In the genomic region with DNA sequence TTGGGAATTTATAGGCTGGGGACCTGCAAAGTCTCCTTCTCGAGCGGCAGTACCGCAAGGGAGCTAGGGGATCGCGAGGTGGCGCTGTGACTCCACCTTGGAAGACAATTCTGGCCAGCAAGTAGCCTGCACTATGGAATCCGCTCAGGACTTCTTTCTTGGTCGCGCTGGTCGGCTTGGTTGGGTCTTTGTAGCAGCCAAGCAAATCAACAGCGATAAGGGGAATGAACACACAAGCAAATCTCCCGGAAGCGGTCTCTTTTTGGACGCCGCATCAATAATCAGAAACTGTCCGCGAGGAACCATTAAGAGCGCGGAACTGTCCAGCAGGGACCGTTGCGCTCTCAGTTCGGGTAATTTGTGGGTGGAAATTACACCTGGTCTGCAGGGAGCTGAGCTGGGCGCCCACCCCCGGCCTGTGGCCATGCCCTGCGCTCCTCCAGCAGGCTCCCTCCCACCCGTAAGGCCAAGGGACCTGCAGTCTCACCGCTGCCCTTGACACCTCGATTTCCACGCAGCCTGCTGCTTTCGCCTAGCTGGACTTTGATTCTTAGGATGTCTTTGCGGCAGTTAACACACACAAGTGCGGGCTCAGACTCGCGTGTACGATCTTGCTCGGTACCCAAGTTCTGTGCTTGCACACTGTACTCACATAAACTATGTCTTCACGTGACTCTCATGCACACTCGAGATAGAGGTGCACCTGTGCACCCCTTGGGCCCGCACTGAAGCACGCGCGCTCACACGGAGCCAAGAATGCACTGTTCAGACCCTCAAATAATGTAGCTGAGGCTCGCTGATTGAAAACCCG, we compare ENCODE assay signal across 8 mouse cellular contexts. TPM values are rescaled to one million over a fixed set of nuclear protein-coding genes. Genes with fewer than 3 reads are reported as not detected.
DNase-seq lines count a peak whose midpoint lies in the region; ATAC-seq and TF ChIP-seq lines count a peak whose summit lies in the region.

No protein-coding gene starts in this region.

- peak overlapping the region; percentile 13 for H3ac ChIP-seq in C2C12 (ENCODE audit: control insufficient read depth, insufficient read length, low read depth)

- TF ChIP-seq EP300 in heart, postnatal 0 days (IDR thresholded peaks at IDR 0.05; ENCODE audit: low read depth), result no peak

- H3K27ac ChIP-seq in brown adipose tissue, adult 24 weeks (replicated peaks; ENCODE audit: low read depth, low read length), result no peak overlapping the region
- no peak overlapping the region for H3K27ac ChIP-seq in forebrain, embryonic 12.5 days
- H3K27ac ChIP-seq in heart, postnatal 0 days (ENCODE audit: low read depth), result no peak overlapping the region
- no peak overlapping the region for H3K27ac ChIP-seq in liver, embryonic 16.5 days (ENCODE audit: low read length)
- peak overlapping the region; percentile 74 for H3K27ac ChIP-seq in neural tube, embryonic 15.5 days (replicated peaks)

- H3K9ac ChIP-seq in forebrain, embryonic 12.5 days, result peak overlapping the region; percentile 59
- H3K9ac ChIP-seq in heart, postnatal 0 days (replicated peaks; ENCODE audit: low read depth, low read length), result no peak overlapping the region
- no peak overlapping the region for H3K9ac ChIP-seq in liver, embryonic 16.5 days (ENCODE audit: low read depth, low read length)
- H3K9ac ChIP-seq in neural tube, embryonic 15.5 days (replicated peaks), result peak overlapping the region; percentile 51

- no peaks in the 10 kb centered on the region for H3K36me3 ChIP-seq in C2C12 (ENCODE audit: control insufficient read depth, insufficient read depth)
- no peaks in the 10 kb centered on the region for H3K36me3 ChIP-seq in forebrain, embryonic 12.5 days (replicated peaks)
- no peaks in the 10 kb centered on the region for H3K36me3 ChIP-seq in heart, postnatal 0 days (replicated peaks; ENCODE audit: control insufficient read depth, insufficient read depth, low read length)
- H3K36me3 ChIP-seq in liver, embryonic 16.5 days (ENCODE audit: control insufficient read depth, insufficient read depth), result no peaks in the 10 kb centered on the region
- no peaks in the 10 kb centered on the region for H3K36me3 ChIP-seq in neural tube, embryonic 15.5 days

- peak; percentile 89 for ATAC-seq in forebrain, embryonic 12.5 days (ENCODE audit: low FRiP score)
- peak; percentile 84 for ATAC-seq in heart, postnatal 0 days (ENCODE audit: insufficient read depth, low read depth)
- ATAC-seq in liver, embryonic 16.5 days (ENCODE audit: low read depth), result peak; percentile 19; the same call in 1 of the 2 replicates
- peak; percentile 87 for ATAC-seq in neural tube, embryonic 15.5 days (ENCODE audit: low FRiP score)

- peak overlapping the region; percentile 85 for H3K4me2 ChIP-seq in forebrain, embryonic 12.5 days
- peak overlapping the region; percentile 68 for H3K4me2 ChIP-seq in heart, postnatal 0 days (ENCODE audit: low read depth, low read length)
- peak overlapping the region; percentile 47 for H3K4me2 ChIP-seq in liver, embryonic 16.5 days (ENCODE audit: low read depth, low read length)
- H3K4me2 ChIP-seq in neural tube, embryonic 15.5 days, result peak overlapping the region; percentile 97

- peak; percentile 93 for TF ChIP-seq CTCF in C2C12 (IDR thresholded peaks at IDR 0.05; ENCODE audit: control insufficient read depth, insufficient read depth, insufficient read length)
- TF ChIP-seq CTCF in heart, postnatal 0 days (IDR thresholded peaks at IDR 0.05; ENCODE audit: low read depth), result peak; percentile 96

- no peaks in the 10 kb centered on the region for H3K9me3 ChIP-seq in forebrain, embryonic 12.5 days
- no peaks in the 10 kb centered on the region for H3K9me3 ChIP-seq in heart, postnatal 0 days (replicated peaks; ENCODE audit: control insufficient read depth, low read length)
- no peaks in the 10 kb centered on the region for H3K9me3 ChIP-seq in liver, embryonic 16.5 days (replicated peaks; ENCODE audit: control insufficient read depth, low read length)
- H3K9me3 ChIP-seq in neural tube, embryonic 15.5 days (replicated peaks), result no peaks in the 10 kb centered on the region

- no peak overlapping the region for H3K4me3 ChIP-seq in C2C12 (ENCODE audit: insufficient read depth, poor library complexity, severe bottlenecking)
- H3K4me3 ChIP-seq in brown adipose tissue, adult 24 weeks (ENCODE audit: insufficient read depth, low read depth, low read length), result peak overlapping the region; percentile 59
- peak overlapping the region; percentile 43 for H3K4me3 ChIP-seq in forebrain, embryonic 12.5 days (replicated peaks)
- H3K4me3 ChIP-seq in heart, postnatal 0 days (ENCODE audit: low read depth, low read length), result peak overlapping the region; percentile 39
- peak overlapping the region; percentile 27 for H3K4me3 ChIP-seq in liver, embryonic 16.5 days (ENCODE audit: low read depth, low read length)
- peak overlapping the region; percentile 45 for H3K4me3 ChIP-seq in neural tube, embryonic 15.5 days (replicated peaks)

- H3K79me2 ChIP-seq in C2C12 (ENCODE audit: control insufficient read depth, insufficient read depth), result no peaks in the 10 kb centered on the region

- no peaks in the 10 kb centered on the region for H3K27me3 ChIP-seq in C2C12 (ENCODE audit: control insufficient read depth, insufficient read depth, insufficient read length)
- H3K27me3 ChIP-seq in forebrain, embryonic 12.5 days, result peaks cover 67% of the 10 kb centered on the region
- peaks cover 40% of the 10 kb centered on the region for H3K27me3 ChIP-seq in heart, postnatal 0 days (ENCODE audit: control insufficient read depth, insufficient read depth, low read length)
- peaks cover 53% of the 10 kb centered on the region for H3K27me3 ChIP-seq in liver, embryonic 16.5 days (ENCODE audit: control insufficient read depth, insufficient read depth, low read depth, low read length)
- 0 out of 2 replicates have a peak, but pooled peaks cover 4% of the 10 kb centered on the region for H3K27me3 ChIP-seq in neural tube, embryonic 15.5 days (replicated peaks)

- WGBS in forebrain, embryonic 12.5 days, result under 1% methylated on average over 45 of the region's 45 CpGs
- WGBS in heart, postnatal 0 days, result under 1% methylated on average over 45 of the region's 45 CpGs
- 2% methylated on average over 45 of the region's 45 CpGs for WGBS in large intestine, adult 2 months
- WGBS in liver, embryonic 16.5 days (ENCODE audit: insufficient replicate concordance), result under 1% methylated on average over 45 of the region's 45 CpGs
- WGBS in neural tube, embryonic 15.5 days, result under 1% methylated on average over 45 of the region's 45 CpGs

- H3K4me1 ChIP-seq in brown adipose tissue, adult 24 weeks (ENCODE audit: control insufficient read depth, insufficient read depth, insufficient read length, low read length), result peaks cover 6% of the 10 kb centered on the region
- H3K4me1 ChIP-seq in forebrain, embryonic 12.5 days, result peaks cover 22% of the 10 kb centered on the region
- peaks cover 5% of the 10 kb centered on the region; the same call in 1 of the 2 replicates for H3K4me1 ChIP-seq in heart, postnatal 0 days (ENCODE audit: control insufficient read depth, insufficient read depth)
- H3K4me1 ChIP-seq in liver, embryonic 16.5 days (ENCODE audit: control insufficient read depth, low read depth, low read length), result no peaks in the 10 kb centered on the region; the same call in 1 of the 2 replicates
- peaks cover 36% of the 10 kb centered on the region for H3K4me1 ChIP-seq in neural tube, embryonic 15.5 days

- DNase-seq in heart, postnatal 0 days (ENCODE audit: low spot score), result peak; percentile 81
- DNase-seq in large intestine, adult 2 months (ENCODE audit: low read depth, low spot score), result peak; percentile 42
- peak; percentile 95 for DNase-seq in testis, postnatal 10 days (ENCODE audit: low spot score)

- H3K79me3 ChIP-seq in C2C12 (ENCODE audit: low read depth), result no peaks in the 10 kb centered on the region

TF ChIP-seq in C2C12, 6 proteins besides CTCF, POLR2A, EP300 and RAD21:
- TF ChIP-seq MAX (IDR thresholded peaks at IDR 0.05) (no peak), CEBPB (IDR thresholded peaks at IDR 0.05; ENCODE audit: low read depth) (no peak), FOSL1 (IDR thresholded peaks at IDR 0.05; ENCODE audit: insufficient read depth, low read length, poor library complexity, severe bottlenecking) (no peak), MYOG (IDR thresholded peaks at IDR 0.05; ENCODE audit: control insufficient read depth, extremely low read depth, insufficient read length) (no peak), MYOD1 (IDR thresholded peaks at IDR 0.05; ENCODE audit: control insufficient read depth, insufficient read length, low read depth) (no peak), USF1 (IDR thresholded peaks at IDR 0.05; ENCODE audit: low read depth) (no peak)

RNA-seq across cellular contexts. Expression of a gene that starts 5.9 kb away (rescaled TPM):
- polyA plus RNA-seq in C2C12 (2012; fragmentation: generic; extraction: Trizol), result 4.3 TPM
- polyA plus RNA-seq in brown adipose tissue, adult 24 weeks (2012; ENCODE audit: insufficient read depth, insufficient read length, missing spikeins), result 35.3 and 38.8 TPM in 2 replicates
- polyA plus RNA-seq in forebrain, embryonic 12.5 days (2016; fragmentation: Nextera tagmentation; extraction: Ambion mirVana), result 26.8 and 27.2 TPM in 2 replicates
- total RNA-seq in heart, postnatal 0 days (2014; rRNA removed; ENCODE audit: low replicate concordance), result 8.1 and 12.8 TPM in 2 replicates
- polyA plus RNA-seq in heart, postnatal 0 days (2015; fragmentation: Nextera tagmentation; extraction: Ambion mirVana), result 10.4 and 10.5 TPM in 2 replicates
- 2.8 and 4.3 TPM in 2 replicates for polyA plus RNA-seq in large intestine, adult 2 months (2012; rRNA removed)
- 2.2 and 2.8 TPM in 2 replicates for polyA plus RNA-seq in liver, embryonic 16.5 days (2015; fragmentation: Nextera tagmentation; extraction: Ambion mirVana)
- 157 and 168 TPM in 2 replicates for polyA plus RNA-seq in neural tube, embryonic 15.5 days (2015; fragmentation: Nextera tagmentation; extraction: Ambion mirVana)

Comparison
In these comparisons a context has a peak if more than half of its experiments do, and no peak if none do; other contexts are left out.
1. ATAC-seq: peak in every context shown above with its lines; median percentile 89 in forebrain, embryonic 12.5 days; 87 in neural tube, embryonic 15.5 days; 84 in heart, postnatal 0 days; 19 in liver, embryonic 16.5 days.
2. H3K4me2 ChIP-seq: peak in every context shown above with its lines; median percentile 97 in neural tube, embryonic 15.5 days; 85 in forebrain, embryonic 12.5 days; 68 in heart, postnatal 0 days; 47 in liver, embryonic 16.5 days.
3. H3K9ac ChIP-seq: peak in forebrain, embryonic 12.5 days (single experiment) and neural tube, embryonic 15.5 days (single experiment); none in heart, postnatal 0 days (single experiment) and liver, embryonic 16.5 days (single experiment).
4. DNase-seq: peak in every context shown above with its lines; median percentile 95 in testis, postnatal 10 days; 81 in heart, postnatal 0 days; 42 in large intestine, adult 2 months.